Mouse (Mus musculus) lung, postnatal 25 days (tissue): Measurements from ENCODE around the gene Dnm2.
A peak's percentile ranks its signal among the peaks of the same experiment; 100 is the strongest.
"Not testable (repeated sequence)": the region's sequence is repeated elsewhere in the genome, so short reads cannot be mapped to it uniquely, and the experiment has no call there.

Experiments used
- DNase-seq: peaks from one replicate; pipeline ENCODE4 v3.0.0; 2022; ENCODE audit warnings: low spot score

Gene Dnm2

DNA sequence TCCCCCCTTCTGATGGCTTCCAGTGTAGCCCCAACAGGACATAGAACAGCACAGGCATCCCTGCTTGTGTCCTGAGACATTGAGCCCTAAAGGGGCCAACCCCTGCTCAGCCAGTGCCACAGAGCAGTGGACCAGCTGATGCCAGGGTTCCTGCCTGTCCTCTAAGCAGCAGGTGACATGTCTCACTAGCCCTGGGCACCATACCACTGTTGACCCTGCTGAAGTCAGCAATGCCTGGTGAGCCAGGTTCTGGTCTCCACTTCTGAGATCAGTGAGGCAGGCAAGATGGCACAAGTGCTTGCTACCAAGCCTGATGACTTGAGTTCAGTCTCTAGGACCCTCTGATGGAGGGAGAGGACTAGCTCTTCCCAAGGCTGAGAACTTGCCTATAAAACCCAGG, 81.1 kb downstream of the Dnm2 start:
- no peak for DNase-seq

DNA sequence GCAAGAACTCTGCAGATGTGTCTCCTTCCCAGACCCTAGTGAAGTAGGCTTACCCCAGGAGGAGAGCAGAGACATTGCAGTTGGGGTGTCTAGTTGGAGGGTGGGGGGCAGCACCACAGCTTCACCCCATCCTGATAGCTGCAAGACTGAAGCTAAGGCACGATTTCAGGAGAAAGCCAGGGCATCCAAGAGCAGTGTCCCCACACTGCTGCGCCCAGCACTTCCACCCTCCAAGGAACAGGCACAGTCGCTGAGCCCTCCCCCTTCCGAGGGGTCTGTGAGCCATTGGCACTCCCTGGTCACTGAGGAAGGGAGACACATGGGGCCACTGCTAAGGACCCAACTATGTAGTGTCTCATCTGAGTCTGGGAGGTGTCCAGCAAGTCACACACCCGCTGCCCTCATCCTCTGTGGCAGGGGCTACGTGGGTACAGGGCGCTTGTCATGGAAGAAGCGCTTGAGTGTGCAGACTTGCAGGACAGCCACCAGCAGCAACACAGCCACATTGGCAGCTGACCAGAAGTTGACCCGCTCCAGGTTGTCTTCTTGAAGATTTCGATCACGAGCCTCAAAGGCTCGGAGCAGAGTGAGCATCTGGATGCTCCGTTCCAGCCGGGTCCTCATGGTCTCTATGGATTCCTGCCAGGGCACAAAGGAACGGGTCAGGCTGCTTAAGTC, 83.2 kb downstream of the Dnm2 start:
- DNase-seq, result no peak

DNA sequence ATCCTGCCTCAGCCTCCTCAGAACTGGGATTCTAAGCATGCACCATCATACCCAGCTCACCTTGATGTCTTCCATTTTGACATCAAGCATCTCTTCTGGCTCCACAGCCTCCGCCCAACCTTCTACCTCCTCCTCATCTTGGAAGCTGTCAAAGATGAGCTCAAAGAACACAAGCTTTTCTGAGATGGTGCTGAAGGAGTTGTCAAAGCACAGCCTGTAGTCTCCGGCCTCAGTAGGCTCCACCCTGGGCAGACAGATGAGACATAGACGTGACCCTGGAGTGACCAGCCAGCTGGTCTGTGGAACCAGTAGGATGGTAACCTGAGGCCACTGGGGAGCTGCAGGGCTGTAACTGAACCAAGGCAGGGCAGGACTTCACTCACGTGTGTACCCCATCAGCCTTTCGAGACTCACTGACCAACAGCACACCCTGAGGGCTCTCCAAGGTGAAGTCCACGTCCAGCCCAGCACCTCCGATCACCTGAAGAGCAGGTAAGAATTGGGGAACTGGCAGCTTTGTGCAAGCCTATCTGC, 84.2 kb downstream of the Dnm2 start:
- DNase-seq, result no peak

DNA sequence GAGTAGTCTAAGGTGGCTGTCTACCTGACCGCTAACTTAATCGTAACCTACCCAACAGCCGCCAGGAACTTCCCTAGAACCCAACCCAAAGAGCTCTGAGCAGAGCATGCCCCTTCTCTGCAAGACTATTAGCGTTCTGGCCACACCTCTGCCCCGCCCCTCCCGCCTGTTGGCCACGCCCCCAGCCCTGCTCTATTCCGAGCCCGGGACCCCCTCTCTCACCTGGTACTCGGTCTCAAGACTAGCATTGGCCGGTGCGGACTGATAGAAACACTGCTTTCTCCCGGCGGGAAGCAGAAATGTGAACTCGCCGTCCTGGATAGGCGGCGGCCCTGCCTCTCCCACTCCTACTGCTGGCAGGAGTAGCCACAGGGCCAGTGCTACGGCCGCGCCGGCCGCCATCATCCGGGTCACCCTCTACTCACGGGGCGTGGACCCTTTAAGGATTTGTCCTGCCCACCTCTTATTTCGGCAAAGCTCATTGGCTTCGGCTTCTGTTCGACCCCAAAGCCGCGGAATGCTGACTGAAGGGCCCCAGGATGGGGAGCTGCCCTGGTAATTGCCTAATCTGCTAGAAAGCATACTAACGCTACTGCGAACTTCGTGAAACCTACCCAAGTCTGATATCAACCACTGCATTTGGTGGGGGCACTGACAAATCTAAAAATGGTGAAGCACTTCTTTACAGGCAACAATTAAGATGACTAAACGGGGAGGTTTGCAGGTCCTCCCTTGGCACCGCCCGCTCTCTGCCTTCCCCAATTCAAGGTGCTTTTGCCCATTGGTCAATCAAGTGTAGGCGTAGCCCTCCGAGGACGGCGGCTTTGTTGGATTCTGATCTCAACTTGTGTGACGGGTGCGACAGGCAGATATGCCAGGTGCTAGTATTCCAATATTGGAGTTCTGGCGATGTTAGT, 85.3 kb downstream of the Dnm2 start, which contains the start of gene Tmed1:
Gene Tmed1, minus strand, starts transcription at position 481 of the 917 bp plus-strand sequence.
- DNase-seq, result peak; percentile 96

DNA sequence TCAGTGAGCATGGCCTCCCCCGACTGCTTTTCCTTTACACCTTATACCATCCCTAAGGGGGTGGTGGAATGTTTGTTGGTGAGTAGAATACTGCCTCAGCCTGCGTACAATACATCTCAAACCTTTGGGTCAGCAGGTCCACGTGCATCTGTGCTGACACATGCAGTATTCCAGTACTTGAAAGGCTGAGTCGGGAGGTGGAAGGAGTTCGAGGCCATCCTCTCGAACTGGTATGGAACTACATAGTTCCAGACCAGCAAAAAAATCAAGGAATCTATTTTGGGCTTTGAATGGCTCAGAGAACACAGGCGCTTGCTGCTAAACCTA, 85.9 kb downstream of the Dnm2 start:
- no peak for DNase-seq

DNA sequence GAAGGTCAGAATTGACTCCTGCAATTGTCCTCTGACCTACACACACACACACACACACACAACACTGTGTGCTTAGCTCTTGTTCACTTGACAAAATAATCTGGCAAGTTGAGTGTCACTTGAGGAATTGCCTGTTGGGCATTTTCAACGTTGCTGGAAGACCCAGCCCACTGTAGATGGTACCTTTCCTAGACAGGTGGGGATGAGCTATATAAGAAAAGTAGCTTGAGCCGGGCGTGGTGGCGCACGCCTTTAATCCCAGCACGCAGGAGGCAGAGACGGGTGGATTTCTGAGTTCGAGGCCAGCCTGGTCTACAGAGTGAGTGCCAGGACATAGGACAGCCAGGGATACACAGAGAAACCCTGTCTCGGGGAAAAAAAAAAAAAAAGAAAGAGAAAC, 86.3 kb downstream of the Dnm2 start:
- DNase-seq, result no peak

DNA sequence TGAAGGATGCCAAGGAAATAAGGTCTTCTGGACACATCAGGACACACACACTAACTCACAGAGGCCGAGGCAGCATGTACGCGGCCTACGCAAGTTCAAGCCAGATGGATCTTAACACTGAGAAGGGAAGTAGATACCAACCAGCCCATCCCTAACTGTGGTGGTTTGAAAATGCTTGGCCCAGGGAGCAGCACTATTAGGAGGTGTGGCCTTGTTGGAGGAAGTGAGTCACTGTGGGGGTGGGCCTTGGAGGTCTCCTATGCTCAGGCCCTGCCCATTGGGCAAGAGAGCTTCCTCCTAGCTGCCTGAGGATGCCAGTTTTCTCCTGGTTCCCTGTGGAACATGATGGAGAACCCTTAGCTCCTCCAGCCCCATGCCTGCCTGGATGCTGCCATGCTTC, 88.8 kb downstream of the Dnm2 start:
- no peak for DNase-seq

DNA sequence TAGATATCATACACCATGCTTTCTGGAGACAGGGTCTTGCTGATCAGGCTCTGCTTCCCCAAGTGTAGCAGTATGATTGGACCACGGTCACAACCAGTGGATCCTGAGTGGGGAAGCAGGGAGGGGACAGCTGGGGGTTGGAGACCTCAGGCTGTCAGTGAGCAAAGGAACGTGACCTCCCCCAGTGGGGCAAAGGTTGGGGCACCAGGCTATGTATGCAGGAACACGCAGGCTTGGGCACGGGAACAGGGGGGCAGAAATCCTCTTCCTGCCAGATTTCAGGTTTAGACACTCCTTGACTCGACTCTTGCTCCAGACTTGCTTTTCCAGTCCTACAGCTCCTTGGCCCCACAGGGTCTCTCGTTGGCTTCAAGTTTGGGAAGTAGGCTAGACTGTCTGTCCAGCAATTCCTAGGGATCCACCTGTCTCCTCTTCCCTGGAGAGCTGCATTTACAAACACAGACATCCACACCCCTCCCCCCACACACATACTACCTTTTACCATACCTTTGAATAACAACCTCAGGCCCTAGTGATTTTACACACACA, 93.3 kb downstream of the Dnm2 start:
- DNase-seq, result no peak

DNA sequence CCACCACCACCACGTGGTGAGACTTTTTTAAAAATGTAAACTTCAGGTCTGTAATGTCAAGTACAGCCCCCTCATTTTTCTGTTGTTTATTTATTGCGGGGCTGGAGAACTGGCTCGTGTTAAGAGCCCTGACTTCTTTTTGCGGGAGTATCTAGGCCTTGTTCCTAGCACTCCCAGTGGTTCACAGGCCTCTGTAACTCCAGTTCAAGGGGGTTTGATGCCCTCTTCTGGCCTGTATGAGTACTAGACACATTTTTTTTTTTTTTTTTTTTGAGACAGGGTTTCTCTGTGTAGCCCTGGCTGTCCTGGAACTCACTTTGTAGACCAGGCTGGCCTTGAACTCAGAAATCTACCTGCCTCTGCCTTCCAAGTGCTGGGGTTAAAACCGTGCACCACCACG, 94.0 kb downstream of the Dnm2 start:
- DNase-seq, result not testable (repeated sequence)

DNA sequence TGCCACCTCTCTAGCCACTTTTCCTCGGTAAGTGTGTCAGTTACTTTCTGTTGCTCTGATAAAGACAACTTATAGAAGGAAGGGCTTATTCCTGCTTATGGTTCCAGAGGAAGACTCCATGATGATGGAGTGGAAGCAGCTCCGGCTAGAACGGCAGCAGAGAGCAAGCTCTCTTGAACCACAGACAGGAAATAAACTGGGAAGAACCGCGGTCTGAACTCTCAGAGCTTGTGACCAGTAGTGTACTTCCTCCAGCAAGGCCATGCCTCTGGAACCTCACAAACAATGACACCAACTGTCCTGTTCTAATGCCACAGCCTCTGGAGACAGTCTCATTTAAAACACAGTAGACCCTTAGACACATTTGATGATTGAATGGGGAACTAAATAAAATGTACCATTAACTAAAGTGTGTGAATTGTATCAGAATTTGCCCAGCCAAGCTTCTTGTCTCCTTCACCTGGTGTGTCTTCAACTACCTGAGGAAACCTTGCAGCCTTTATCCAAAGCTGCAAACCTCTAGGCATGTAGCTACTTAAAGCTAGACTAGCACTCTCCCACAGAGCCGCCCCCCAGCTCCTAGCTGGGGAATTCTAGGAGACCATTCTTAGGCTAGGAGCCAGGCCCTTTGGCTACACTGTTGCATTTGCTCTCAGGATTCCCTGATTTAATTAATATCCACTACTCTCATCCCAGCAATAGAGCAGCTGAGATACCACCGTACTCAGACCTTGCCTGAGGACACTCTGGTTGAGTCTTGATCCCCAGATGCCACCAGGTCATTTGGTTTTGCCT, 100.6 kb downstream of the Dnm2 start:
- peak; percentile 35 for DNase-seq

DNA sequence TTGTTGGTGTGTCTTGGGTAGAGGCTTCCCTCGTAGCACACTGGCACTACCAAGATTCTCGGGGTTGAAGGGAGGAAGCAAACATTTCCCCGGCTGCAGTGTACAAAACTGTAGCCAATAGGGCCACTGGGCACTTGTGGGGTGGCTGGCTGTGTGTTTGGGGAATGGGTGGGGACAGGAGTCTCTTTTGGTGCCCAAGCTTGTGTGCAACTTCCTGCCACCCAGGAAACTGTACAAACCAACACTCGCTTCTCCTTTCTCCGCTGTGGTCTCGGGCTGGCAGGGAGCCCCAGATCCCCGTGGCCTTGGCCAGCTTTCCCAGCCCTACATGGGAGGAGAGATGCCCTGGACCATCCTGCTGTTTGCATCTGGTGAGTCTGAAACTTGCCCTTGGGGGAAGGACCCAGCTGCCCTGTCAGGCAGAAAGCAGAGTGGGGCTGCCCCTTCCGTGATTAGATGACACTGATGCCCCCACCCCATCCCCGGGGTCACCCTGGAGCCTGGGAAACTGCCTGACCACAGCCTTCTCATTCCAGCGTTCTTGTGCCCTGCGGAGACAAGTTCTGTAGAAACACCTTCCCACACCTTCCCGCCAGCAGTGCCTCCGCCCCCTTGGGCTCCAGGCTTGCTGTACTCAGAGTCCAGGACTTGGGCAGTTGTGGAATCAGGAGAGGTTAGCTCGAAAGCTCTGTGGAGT, 101.4 kb downstream of the Dnm2 start, which contains the start of gene AB124611:
Gene AB124611, plus strand, starts transcription at position 240 of the 697 bp plus-strand sequence.
- DNase-seq, result peak; percentile 62

DNA sequence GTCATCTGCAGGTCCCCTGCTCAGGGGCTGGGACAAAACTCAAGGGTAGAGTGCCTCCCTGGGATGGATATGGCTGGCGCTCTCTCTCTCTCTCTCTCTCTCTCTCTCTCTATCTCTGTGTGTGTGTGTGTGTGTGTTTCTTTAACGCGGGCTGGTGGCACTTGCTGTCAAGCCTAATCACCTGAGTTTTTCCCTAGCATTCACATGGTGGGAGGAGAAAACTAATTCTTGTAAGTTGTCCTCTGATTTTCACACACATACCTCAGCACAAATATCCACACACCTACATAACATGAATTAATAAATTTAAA, 101.9 kb downstream of the Dnm2 start:
- no peak for DNase-seq

DNA sequence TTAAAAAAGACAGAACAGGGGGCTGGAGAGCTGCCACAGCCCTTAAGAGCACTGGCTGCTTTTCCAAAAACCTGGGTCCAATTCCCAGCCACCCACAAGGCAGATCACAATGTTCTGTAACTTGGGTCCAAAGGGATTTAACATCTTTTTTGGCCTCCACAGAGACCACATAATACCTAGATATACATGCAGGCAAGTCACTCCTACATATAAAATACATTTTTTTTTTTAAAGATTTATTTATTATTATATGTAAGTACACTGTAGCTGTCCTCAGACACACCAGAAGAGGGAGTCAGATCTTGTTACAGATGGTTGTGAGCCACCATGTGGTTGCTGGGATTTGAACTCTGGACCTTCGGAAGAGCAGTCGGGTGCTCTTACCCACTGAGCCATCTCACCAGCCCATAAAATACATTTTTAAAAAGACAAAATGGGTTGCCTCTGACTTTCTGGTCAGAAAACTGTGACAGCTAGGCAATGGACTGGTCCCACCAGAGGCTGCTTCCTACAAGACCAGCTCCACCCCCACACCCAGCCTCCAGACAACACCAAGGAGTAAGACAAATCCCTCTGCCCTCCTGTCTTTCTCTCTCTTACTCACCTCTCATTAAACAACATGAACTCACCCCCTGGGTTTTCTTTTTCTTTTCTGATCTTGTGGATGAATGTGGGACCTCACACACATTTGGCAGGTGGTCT, 102.5 kb downstream of the Dnm2 start:
- no peak for DNase-seq

DNA sequence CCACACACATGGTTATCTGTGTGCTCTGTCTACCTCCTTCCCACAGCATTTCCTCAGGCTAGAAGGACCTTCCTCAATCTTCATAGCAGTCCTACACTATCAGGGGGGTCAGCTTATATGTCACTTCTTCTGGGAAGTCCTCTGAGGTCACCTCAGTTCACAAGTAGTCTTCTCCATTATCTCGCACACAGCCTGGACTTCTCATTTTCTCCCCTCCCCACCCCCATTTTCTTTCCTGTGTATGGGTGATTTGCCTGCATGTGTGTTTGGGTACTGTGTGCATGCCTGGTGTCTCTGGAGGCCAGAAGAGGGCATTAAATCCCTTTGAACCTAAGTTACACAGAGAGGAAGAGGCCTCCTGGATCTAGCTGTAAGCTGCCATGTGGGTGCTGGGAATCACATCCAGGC, 103.2 kb downstream of the Dnm2 start:
- peak; percentile 12 for DNase-seq

DNA sequence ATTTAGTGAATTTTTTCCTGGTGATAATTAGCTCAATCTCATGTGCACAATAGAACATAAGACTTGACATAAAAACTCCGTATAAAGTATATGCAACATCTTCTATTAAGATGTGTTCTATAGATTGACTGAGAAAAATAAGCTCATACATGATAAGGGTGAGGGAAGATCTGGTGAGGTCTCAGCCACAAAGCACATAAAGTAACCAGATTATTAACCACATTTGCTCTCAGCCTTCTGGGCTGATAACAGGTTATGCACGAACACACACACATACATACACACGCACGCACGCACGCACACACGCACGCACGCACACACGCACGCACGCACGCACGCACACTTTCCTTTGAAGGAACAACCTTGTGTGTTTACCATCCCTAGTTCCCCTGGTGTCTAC, 111.8 kb downstream of the Dnm2 start:
- DNase-seq, result no peak

DNA sequence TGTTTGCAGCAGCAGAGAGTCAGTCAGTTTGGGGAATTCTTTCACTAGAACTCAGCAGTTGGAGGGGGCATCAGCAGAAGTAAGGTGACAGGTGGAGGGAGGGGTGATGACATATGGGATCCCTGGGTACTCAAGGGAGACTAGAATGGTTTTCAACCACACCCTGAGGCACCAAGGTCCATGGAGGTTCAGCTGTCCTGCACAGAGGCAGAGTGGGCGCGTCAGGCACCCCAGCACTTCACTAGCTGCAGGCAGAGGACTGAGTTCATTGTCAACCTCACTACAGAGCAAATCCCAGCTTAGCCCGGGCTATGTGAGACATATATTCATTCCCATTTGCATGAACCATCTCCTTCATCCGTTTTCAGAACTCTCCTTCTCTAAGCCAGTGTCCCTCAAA, 112.3 kb downstream of the Dnm2 start:
- no peak for DNase-seq

DNA sequence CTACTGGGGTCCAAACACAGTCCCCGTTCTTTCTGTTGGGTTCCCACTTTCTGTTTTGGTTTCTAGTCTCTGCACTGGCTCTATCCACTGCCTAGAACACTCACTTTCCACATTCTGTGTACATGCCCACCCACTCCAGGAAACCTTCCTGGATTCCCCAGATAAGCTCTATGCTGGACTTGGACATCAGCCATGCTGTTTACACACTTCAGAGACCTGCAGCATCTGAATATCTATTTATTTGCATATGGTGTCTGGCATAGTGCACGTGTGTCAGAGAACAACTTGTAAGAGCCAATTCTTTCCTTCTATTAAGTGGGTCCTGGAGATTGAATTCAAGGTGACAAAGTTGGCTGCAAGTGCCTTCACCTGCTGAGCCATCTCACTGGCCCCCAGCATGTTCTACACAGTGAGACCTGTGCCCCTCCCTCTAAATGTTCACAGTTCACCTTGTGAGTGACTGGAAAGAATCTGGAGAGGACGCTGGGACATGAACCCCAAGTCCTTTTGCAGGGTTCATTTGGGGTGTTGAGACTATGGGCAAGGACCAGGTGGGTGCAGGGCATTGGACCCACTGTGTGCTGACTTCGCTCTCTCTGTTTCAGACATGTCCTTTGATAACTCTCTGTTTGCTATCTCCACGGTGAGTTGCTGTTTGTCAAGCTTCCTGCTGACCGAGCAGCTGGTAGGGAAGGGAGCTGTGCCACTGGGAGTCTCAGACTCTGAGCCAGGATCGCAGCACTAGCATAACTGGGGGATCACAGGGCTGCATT, 115.5 kb downstream of the Dnm2 start:
- no peak for DNase-seq

DNA sequence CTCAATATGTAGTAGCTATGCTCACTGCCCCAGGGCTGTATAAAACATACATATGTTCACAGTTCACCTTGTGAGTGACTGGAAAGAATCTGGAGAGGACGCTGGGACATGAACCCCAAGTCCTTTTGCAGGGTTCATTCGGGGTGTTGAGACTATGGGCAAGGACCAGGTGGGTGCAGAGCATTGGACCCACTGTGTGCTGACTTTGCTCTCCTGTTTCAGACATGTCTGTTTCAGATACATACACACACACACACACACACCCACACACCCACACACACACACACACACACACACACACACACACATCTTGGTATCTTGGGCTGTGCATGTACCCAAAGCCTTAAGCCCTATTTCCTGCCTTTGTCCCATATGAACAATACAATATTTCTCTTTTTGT, 117.3 kb downstream of the Dnm2 start:
- not testable (repeated sequence) for DNase-seq

DNA sequence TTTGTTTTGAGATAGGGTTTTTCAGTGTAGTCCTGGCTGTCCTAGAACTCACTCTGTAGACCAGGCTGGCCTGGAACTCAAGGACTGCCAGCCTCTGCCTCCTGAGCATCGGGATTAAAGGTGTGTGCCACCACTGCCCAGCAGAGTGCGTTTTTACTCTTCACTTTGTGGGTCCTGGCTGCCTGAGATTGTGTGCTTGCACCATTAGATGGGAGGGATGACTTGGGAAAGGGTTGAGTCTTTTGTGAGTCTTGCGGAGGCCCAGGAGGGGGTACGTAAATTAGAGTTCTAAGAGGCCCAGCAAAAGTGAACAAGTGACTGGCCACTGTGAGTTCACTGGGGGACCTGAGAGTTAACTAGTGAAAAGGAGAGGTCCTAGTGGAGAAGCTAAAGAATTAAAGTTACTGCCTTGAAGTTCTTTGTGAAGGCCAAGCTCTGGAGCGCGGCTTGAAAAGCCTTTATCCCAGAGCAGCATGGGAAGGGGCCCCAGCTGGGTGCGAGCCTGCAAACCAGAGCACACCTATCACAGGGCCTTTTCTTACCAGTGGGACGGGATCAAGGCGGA, 120.7 kb downstream of the Dnm2 start:
- no peak for DNase-seq
